Mouse (Mus musculus) neural tube, embryonic 15.5 days (tissue): ENCODE results near the gene Phyh. TPM values are rescaled to one million over a fixed set of nuclear protein-coding genes. Genes with fewer than 3 reads are reported as not detected.

Experiments
- ATAC-seq: fragments of 200-750 bp; cut with Nextera tagmentation; 2 replicates; pipeline ENCODE4 v1.8.0; 2017; ENCODE audit warnings: mild to moderate bottlenecking, moderate TSS enrichment, moderate library complexity; ENCODE audit not compliant: low FRiP score
- H3K27ac ChIP-seq: fragments of 300-500 bp; sonication (generic); replicated peaks from 2 replicates; pipeline ENCODE4 v1.5.1; 2015; ENCODE audit warnings: mild to moderate bottlenecking, inconsistent platforms
- H3K27me3 ChIP-seq: fragments of 300-500 bp; sonication (generic); replicated peaks from 2 replicates; pipeline ENCODE4 v1.6.1; 2015; ENCODE audit warnings: inconsistent platforms
- H3K36me3 ChIP-seq: fragments of 300-500 bp; sonication (generic); 2 replicates; pipeline ENCODE4 v1.6.1; 2015; ENCODE audit warnings: inconsistent platforms
- H3K4me1 ChIP-seq: fragments of 300-500 bp; sonication (generic); 2 replicates; pipeline ENCODE4 v1.6.1; 2015; ENCODE audit warnings: inconsistent platforms
- H3K4me2 ChIP-seq: fragments of 300-500 bp; sonication (generic); 2 replicates; pipeline ENCODE4 v1.6.1; 2015; ENCODE audit warnings: inconsistent platforms, mild to moderate bottlenecking, moderate library complexity
- H3K4me3 ChIP-seq: fragments of 300-500 bp; sonication (generic); replicated peaks from 2 replicates; pipeline ENCODE4 v1.5.1; 2015; ENCODE audit warnings: mild to moderate bottlenecking, inconsistent platforms
- H3K9ac ChIP-seq: fragments of 300-500 bp; sonication (generic); replicated peaks from 2 replicates; pipeline ENCODE4 v1.6.1; 2015; ENCODE audit warnings: mild to moderate bottlenecking, inconsistent platforms
- H3K9me3 ChIP-seq: fragments of 300-500 bp; sonication (generic); replicated peaks from 2 replicates; pipeline ENCODE4 v1.6.1; 2016; ENCODE audit warnings: inconsistent platforms
- WGBS: fragments of 180-500 bp; shearing (Covaris S2); methylation state at CpG from one replicate; pipeline ENCODE4 v1.1.7; 2015; ENCODE audit warnings: mixed read lengths; 5-methylcytosine and 5-hydroxymethylcytosine counted together
- polyA plus RNA-seq: library from polyadenylated mRNA; unstranded; fragments of >200 nt; fragmentation: Nextera tagmentation; extraction: Ambion mirVana; gene quantifications from 2 replicates; pipeline ENCODE4 v1.2.1, GENCODE M21; 2015

Gene Phyh
- polyA plus RNA-seq, 1 experiment from 2014 or later, result 97.9 TPM

DNA sequence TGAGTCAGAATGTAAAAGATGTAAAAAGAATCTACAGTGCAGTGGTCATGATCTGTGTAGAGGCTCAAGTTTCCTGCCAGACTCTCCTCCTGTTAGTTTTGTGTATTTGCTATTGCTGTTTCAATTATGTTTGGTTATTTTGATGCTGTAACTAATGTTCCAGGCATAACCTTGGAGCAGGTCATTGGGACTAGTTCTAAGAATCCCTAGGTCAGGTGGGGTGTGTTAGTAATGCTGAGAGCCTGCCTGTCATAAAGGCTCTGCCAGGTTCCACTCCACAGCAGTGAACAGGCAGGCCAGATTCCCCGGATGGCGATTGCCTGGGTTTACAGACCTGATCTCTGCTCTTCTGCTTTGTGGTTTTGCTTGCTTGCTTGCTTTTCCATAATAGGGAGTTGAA is 23.2 kb upstream of the Phyh start:
- H3K4me3 ChIP-seq, result no peak overlapping the region
- peaks cover 70% of the 10 kb centered on the region for H3K36me3 ChIP-seq
- H3K4me1 ChIP-seq, result no peaks in the 10 kb centered on the region
- H3K27me3 ChIP-seq, result no peaks in the 10 kb centered on the region
- H3K9me3 ChIP-seq, result no peaks in the 10 kb centered on the region
- H3K4me2 ChIP-seq, result no peak overlapping the region
- no peak overlapping the region for H3K27ac ChIP-seq
- WGBS, result 90% methylated on average over 2 of the region's 2 CpGs
- no peak for ATAC-seq
- no peak overlapping the region for H3K9ac ChIP-seq

DNA sequence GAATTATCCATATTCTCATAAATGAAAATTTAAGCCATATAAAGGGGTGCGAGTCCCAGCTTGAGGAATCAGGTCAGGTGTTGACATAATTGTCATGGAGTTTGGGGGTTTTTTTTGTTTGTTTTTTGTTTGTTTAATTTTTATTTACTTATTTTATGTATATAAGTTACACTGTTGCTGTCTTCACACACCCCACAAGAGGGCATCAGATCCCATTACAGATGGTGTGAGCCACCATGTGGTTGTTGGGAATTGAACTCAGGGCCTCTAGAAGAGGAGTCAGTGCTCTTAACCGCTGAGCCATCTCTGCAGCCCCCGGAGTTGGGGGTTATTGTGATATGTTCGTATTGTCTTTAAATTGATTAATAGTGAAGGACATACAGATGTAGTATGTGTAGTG is 21.8 kb upstream of the Phyh start:
- H3K4me2 ChIP-seq, result no peak overlapping the region
- peaks cover 71% of the 10 kb centered on the region for H3K36me3 ChIP-seq
- ATAC-seq, result no peak
- H3K27me3 ChIP-seq, result no peaks in the 10 kb centered on the region
- H3K9ac ChIP-seq, result no peak overlapping the region
- H3K9me3 ChIP-seq, result no peaks in the 10 kb centered on the region
- WGBS, result 98% methylated on average over 4 of the region's 4 CpGs
- H3K4me1 ChIP-seq, result no peaks in the 10 kb centered on the region
- no peak overlapping the region for H3K27ac ChIP-seq
- no peak overlapping the region for H3K4me3 ChIP-seq

DNA sequence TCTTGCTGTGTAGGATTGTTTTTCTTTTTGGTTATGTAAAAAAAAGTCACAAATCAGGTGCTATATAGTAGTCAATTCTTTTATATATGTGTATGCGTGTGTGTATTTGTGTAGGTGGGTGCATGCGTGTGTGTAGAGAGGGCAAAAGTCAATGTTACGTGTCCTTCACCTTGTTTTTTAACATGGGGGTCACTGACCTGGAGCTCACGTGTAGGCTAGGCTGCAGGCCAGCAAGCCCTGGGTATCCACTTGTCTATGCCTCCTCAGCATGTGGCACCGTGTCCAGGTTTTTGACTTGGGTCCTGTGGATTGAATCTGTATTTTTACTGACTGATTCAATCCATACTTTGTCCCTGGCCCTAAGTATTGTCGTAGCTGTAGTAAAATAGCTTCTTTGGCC is 18.2 kb upstream of the Phyh start:
- H3K36me3 ChIP-seq, result peaks cover 66% of the 10 kb centered on the region
- no peak overlapping the region for H3K27ac ChIP-seq
- H3K9me3 ChIP-seq, result no peaks in the 10 kb centered on the region
- H3K4me3 ChIP-seq, result no peak overlapping the region
- no peaks in the 10 kb centered on the region for H3K27me3 ChIP-seq
- no peak overlapping the region for H3K4me2 ChIP-seq
- no peak overlapping the region for H3K9ac ChIP-seq
- no peak for ATAC-seq
- WGBS, result 98% methylated on average over 6 of the region's 6 CpGs
- H3K4me1 ChIP-seq, result no peaks in the 10 kb centered on the region

DNA sequence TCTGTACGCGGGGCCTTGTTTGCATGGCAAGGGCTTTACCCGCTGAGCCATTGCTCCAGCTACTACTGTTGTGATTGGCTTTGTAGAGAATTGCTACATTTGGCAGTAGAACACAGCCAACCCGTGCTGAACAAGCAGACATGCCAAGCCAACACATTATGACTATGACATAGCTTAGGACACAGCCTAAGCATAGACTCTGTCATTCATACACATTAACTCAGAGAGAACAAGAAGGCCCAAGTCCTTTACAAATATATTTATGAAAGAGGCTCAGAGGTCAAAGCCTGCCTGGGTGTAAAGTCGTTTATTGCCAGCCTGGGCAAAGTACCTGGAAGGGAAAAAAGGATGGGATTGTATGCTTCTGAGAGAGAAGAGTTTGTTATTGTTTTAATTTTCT is 16.5 kb upstream of the Phyh start:
- Histone ChIP-seq H3K4me3 (no peak overlapping the region), H3K27ac (no peak overlapping the region), H3K9ac (no peak overlapping the region), H3K9me3 (no peaks in the 10 kb centered on the region), H3K36me3 (peaks cover 72% of the 10 kb centered on the region), H3K4me2 (no peak overlapping the region), H3K4me1 (no peaks in the 10 kb centered on the region), H3K27me3 (no peaks in the 10 kb centered on the region)
- 91% methylated on average over 5 of the region's 5 CpGs for WGBS
- no peak for ATAC-seq

DNA sequence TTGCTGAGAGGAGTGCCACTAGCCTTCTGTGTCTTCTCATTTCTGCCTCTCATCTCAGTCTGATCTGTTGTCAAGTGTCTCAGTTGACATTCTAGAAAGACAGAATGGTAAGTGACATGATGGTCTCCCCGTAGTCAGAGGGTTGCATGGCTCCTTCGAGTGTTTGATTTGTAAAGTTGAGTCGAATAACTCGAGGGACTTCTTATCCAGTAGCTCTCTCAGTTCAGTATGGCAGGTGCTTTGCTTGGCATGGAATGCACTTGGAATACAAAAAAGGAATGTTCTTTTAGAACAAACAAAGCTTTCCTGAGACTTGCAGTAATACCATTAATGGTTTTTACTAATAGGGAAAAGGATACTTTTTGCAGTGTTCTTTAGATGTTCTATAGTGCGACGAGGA is 11.7 kb upstream of the Phyh start:
- no peak for ATAC-seq
- 93% methylated on average over 6 of the region's 6 CpGs for WGBS
- H3K9me3 ChIP-seq, result no peaks in the 10 kb centered on the region
- H3K9ac ChIP-seq, result no peak overlapping the region
- no peak overlapping the region for H3K27ac ChIP-seq
- no peak overlapping the region for H3K4me3 ChIP-seq
- H3K27me3 ChIP-seq, result no peaks in the 10 kb centered on the region
- no peaks in the 10 kb centered on the region for H3K4me1 ChIP-seq
- no peak overlapping the region for H3K4me2 ChIP-seq
- H3K36me3 ChIP-seq, result peaks cover 45% of the 10 kb centered on the region

DNA sequence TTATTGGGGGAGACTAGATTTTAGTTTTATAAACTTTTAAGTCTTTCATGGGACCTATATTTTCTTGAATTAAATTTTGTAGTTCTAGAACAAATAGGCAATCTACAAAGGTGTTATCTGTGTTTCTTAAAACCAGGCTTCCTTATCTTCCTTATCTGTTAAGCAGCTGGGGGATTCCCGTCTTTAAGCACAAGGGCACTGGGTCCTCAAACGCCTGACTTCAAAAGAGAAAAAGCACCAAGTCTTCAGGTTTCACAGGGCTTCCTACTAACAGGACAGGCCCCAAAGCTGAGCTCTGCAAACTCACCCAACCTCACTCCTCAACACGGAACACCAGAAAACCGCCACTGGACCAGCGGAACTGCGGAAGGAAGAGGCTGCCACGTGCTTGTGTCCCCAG is 10.9 kb upstream of the Phyh start:
- no peak overlapping the region for H3K4me3 ChIP-seq
- ATAC-seq, result no peak
- H3K9ac ChIP-seq, result no peak overlapping the region
- WGBS, result 85% methylated on average over 7 of the region's 7 CpGs
- no peak overlapping the region for H3K27ac ChIP-seq
- H3K27me3 ChIP-seq, result no peaks in the 10 kb centered on the region
- no peak overlapping the region for H3K4me2 ChIP-seq
- no peaks in the 10 kb centered on the region for H3K9me3 ChIP-seq
- no peaks in the 10 kb centered on the region for H3K4me1 ChIP-seq
- peaks cover 41% of the 10 kb centered on the region for H3K36me3 ChIP-seq

DNA sequence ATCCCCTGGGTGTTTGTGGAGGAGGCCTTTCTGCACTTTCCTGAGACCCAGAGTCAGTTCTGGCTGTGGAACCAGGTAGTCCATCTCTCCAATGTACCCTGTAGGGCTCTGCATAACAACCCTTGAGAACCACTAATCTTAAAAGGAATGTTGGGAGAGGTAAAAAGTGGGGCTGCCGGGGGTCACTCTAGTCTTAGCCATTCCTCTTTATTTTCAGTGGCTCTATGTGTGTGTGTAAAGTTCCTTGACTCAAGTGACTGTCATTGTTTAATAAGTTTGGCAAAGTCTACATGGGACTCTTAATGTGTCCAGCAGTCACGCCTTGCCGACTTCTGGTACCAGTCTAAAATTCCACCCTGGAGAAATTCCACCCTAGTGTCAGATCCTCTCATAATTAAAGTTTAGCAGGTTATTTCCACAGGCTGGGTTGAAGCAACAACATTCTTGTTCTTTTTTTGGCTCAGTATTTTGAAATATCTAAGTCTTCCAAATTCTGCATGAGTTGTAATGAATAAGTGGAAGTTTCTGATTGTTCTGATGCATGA is 10.0 kb upstream of the Phyh start:
- no peak overlapping the region for H3K4me2 ChIP-seq
- H3K9ac ChIP-seq, result no peak overlapping the region
- peaks cover 41% of the 10 kb centered on the region for H3K36me3 ChIP-seq
- H3K4me3 ChIP-seq, result no peak overlapping the region
- no peak overlapping the region for H3K27ac ChIP-seq
- 94% methylated on average over 3 of the region's 3 CpGs for WGBS
- no peaks in the 10 kb centered on the region for H3K4me1 ChIP-seq
- no peak for ATAC-seq
- no peaks in the 10 kb centered on the region for H3K9me3 ChIP-seq
- no peaks in the 10 kb centered on the region for H3K27me3 ChIP-seq

DNA sequence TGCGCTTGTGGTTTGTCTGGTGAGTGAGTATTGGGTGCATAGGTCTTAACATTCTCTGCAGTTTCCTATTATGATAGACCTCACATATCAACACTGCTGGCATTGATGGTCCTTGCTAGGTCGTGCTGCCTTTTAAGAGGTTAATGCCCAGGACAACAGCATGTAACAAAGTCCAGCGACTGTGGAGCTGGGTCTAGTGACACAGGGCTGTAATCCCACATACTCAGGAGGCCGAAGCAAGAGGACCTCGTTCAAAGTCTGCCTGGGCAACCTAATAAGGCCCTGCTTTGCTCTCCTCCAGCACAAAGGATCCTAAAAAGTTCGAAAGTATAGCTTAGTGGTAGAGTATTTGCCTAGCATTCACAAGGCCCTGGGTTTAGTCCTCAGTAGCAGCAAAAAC is 8.9 kb upstream of the Phyh start:
- H3K27ac ChIP-seq, result no peak overlapping the region
- no peaks in the 10 kb centered on the region for H3K9me3 ChIP-seq
- 70% methylated on average over 6 of the region's 6 CpGs for WGBS
- no peaks in the 10 kb centered on the region for H3K4me1 ChIP-seq
- peaks cover 38% of the 10 kb centered on the region for H3K36me3 ChIP-seq
- no peaks in the 10 kb centered on the region for H3K27me3 ChIP-seq
- H3K4me2 ChIP-seq, result no peak overlapping the region
- no peak overlapping the region for H3K9ac ChIP-seq
- no peak overlapping the region for H3K4me3 ChIP-seq
- no peak for ATAC-seq

DNA sequence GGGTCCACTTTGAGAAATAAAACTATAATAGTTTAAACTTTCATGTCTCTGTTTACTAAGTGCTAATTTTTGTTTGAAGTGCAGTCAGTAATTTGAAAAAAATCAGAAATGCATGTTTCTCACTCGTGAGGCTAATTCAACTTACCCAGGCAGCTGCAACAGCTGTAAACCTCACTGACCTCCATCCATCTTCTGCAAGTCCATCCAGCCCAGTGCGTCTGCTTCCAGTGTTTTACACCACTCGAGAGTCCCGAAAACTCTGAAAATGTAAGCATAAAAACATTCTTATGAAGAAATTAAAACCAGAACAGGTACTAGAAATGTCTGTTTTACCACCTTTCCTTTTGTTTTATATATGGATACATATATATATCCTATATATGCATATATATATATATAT is 8.3 kb upstream of the Phyh start:
- Histone ChIP-seq H3K27ac (no peak overlapping the region), H3K4me2 (no peak overlapping the region), H3K9me3 (no peaks in the 10 kb centered on the region), H3K36me3 (peaks cover 32% of the 10 kb centered on the region), H3K4me3 (no peak overlapping the region), H3K27me3 (no peaks in the 10 kb centered on the region), H3K4me1 (no peaks in the 10 kb centered on the region), H3K9ac (no peak overlapping the region)
- 82% methylated on average over 4 of the region's 4 CpGs for WGBS
- no peak for ATAC-seq

DNA sequence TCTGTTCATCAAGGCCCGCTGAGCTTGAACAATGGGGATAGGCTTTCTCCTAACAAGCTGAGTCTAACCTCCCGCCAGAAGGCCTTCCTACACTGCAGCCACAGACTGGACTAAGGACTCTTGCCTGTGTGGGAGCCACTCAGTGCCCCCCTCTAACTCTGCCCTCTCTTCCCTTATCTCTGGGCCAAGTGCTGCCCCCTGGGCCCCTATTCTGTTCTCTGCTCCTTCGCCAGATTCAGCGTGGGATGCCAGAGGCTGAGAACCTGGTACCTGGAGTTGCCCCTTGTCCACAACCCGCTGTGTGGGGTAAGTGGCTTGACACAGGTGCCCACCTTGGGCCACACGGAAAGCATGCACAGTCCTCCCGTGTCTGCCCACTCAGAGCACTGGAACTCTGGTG is 4.9 kb upstream of the Phyh start:
- no peak overlapping the region for H3K27ac ChIP-seq
- peaks cover 3% of the 10 kb centered on the region; the same call in 1 of the 2 replicates for H3K4me1 ChIP-seq
- H3K4me3 ChIP-seq, result no peak overlapping the region
- no peak overlapping the region for H3K9ac ChIP-seq
- 80% methylated on average over 7 of the region's 7 CpGs for WGBS
- H3K9me3 ChIP-seq, result no peaks in the 10 kb centered on the region
- no peak overlapping the region for H3K4me2 ChIP-seq
- no peak for ATAC-seq
- peaks cover 4% of the 10 kb centered on the region; the same call in 1 of the 2 replicates for H3K36me3 ChIP-seq
- no peaks in the 10 kb centered on the region for H3K27me3 ChIP-seq

DNA sequence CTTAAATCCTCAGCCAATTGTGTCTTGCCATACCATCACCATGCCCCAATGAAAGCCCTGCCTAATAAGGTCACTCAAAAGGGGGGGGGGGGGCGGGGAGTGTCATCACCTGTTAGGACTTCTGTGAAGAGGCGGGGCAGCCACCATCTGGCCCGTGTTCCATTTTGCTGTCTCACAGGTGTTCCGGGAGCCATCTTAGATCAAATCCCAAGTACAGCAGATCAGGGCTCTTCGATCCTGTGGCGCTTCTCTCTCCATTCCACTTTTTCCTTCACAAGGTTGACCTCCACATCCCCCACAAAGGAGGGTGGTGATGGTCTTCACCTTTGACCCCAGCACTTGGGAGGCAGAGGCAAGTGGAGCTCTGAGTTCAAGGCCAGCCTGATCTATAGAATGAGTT is 2.8 kb upstream of the Phyh start:
- Histone ChIP-seq H3K9me3 (no peaks in the 10 kb centered on the region), H3K4me3 (no peak overlapping the region), H3K36me3 (no peaks in the 10 kb centered on the region), H3K9ac (no peak overlapping the region), H3K4me2 (no peak overlapping the region), H3K4me1 (peaks cover 9% of the 10 kb centered on the region), H3K27ac (no peak overlapping the region), H3K27me3 (no peaks in the 10 kb centered on the region)
- ATAC-seq, result no peak
- 80% methylated on average over 6 of the region's 6 CpGs for WGBS

DNA sequence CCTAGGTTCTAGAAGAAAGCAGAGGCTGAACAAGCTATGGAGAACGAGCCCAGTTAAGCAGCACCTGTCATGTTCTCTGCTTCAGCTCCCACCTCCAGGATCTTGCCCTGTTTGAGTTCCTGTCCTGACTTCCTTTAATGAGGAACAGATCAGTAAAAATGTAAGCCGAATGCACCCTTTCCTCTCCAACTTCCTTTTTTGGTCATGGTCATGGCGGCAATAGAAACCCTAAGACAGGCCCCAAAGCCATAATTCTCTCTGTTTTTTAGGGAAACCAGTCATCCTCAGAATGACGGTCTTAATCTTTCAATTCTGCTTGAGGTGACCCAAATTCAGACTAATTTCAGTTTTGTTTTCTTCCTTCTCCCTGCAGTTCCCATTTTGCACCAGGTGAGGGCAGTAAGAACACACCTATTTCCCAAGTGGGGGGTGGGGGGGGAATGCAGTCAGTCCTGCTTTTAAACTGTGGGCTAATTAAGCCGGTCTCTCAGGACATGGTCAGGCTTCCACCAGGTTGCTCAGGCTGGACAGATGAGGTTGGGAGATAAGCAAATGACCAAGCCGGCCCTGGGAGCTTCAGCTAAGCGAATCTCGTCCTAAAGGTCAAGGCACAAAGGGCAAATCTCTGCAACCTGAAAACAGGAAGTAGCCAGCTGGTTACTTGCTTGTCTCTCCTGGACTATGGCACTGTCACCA is 1.3 kb upstream of the Phyh start:
- no peaks in the 10 kb centered on the region for H3K9me3 ChIP-seq
- no peaks in the 10 kb centered on the region for H3K36me3 ChIP-seq
- no peak overlapping the region for H3K27ac ChIP-seq
- H3K4me1 ChIP-seq, result peaks cover 9% of the 10 kb centered on the region
- no peak for ATAC-seq
- 24% methylated on average over 8 of the region's 8 CpGs for WGBS
- H3K4me2 ChIP-seq, result peak overlapping the region; percentile 38
- no peak overlapping the region for H3K4me3 ChIP-seq
- no peak overlapping the region for H3K9ac ChIP-seq
- no peaks in the 10 kb centered on the region for H3K27me3 ChIP-seq
